Mouse (Mus musculus) hindbrain, embryonic 16.5 days (tissue): ENCODE results near the gene Prtg. TPM values are rescaled to one million over a fixed set of nuclear protein-coding genes. Genes with fewer than 3 reads are reported as not detected.
A peak's percentile ranks its signal among the peaks of the same experiment; 100 is the strongest.

ENCODE experiments used
- ATAC-seq: fragments of 200-750 bp; cut with Nextera tagmentation; 2 replicates; pipeline ENCODE4 v1.8.0; 2017; ENCODE audit warnings: moderate TSS enrichment, moderate library complexity
- H3K27ac ChIP-seq: fragments of 300-500 bp; sonication (generic); 2 replicates; pipeline ENCODE4 v1.5.1; 2014; ENCODE audit warnings: low read depth, mild to moderate bottlenecking, control low read depth, low read length, moderate library complexity
- H3K27me3 ChIP-seq: fragments of 300-500 bp; sonication (generic); replicated peaks from 2 replicates; pipeline ENCODE4 v1.6.1; 2014; ENCODE audit warnings: low read length; ENCODE audit not compliant: control insufficient read depth, insufficient read depth
- H3K36me3 ChIP-seq: fragments of 300-500 bp; sonication (generic); 2 replicates; pipeline ENCODE4 v1.6.1; 2014; ENCODE audit warnings: mild to moderate bottlenecking, low read length, moderate library complexity, mixed read lengths; ENCODE audit not compliant: control insufficient read depth, insufficient read depth
- H3K4me1 ChIP-seq: fragments of 300-500 bp; sonication (generic); 2 replicates; pipeline ENCODE4 v1.6.1; 2014; ENCODE audit warnings: low read depth, low read length; ENCODE audit not compliant: control insufficient read depth, insufficient read depth
- H3K4me2 ChIP-seq: fragments of 300-500 bp; sonication (generic); 2 replicates; pipeline ENCODE4 v1.6.1; 2014; ENCODE audit warnings: mild to moderate bottlenecking, low read length, control low read depth, moderate library complexity
- H3K4me3 ChIP-seq: fragments of 300-500 bp; sonication (generic); 2 replicates; pipeline ENCODE4 v1.5.1; 2014; ENCODE audit warnings: mild to moderate bottlenecking, low read length, control low read depth, moderate library complexity
- H3K9ac ChIP-seq: fragments of 300-500 bp; sonication (generic); 2 replicates; pipeline ENCODE4 v1.6.1; 2014; ENCODE audit warnings: low read depth, mild to moderate bottlenecking, control low read depth, low read length, moderate library complexity
- H3K9me3 ChIP-seq: fragments of 300-500 bp; sonication (generic); 2 replicates; pipeline ENCODE4 v1.6.1; 2014; ENCODE audit warnings: mild to moderate bottlenecking, low read length, moderate library complexity; ENCODE audit not compliant: control insufficient read depth
- WGBS: fragments of 180-500 bp; shearing (Covaris S2); extraction: QIAGEN DNeasy Blood & Tissue Kit; methylation state at CpG from one replicate; pipeline ENCODE4 v1.1.7; 2014; 5-methylcytosine and 5-hydroxymethylcytosine counted together
- polyA plus RNA-seq: library from polyadenylated mRNA; unstranded; fragments of >200 nt; fragmentation: Nextera tagmentation; extraction: Ambion mirVana; gene quantifications from 2 replicates; pipeline ENCODE4 v1.2.1, GENCODE M21; 2015

Prtg gene
- polyA plus RNA-seq, 1 experiment from 2014 or later, result 0.40 TPM

- no peaks in the 10 kb centered on the region for H3K36me3 ChIP-seq
Observed at GRCm38 (mm10) chr9:72936301-72936700, 129.6 kb downstream of the Prtg start.

GRCm38 (mm10) chr9:72943424-72943823, 136.8 kb downstream of the Prtg start:
- 64% methylated on average over 3 of the region's 3 CpGs for WGBS
- Histone ChIP-seq H3K9me3 (0 out of 2 replicates have a peak, but pooled peaks cover 2% of the 10 kb centered on the region), H3K9ac (no peak overlapping the region), H3K27me3 (no peaks in the 10 kb centered on the region), H3K4me3 (no peak overlapping the region), H3K4me2 (no peak overlapping the region), H3K27ac (no peak overlapping the region), H3K36me3 (peaks cover 26% of the 10 kb centered on the region), H3K4me1 (no peaks in the 10 kb centered on the region)
- ATAC-seq, result no peak

More at GRCm38 (mm10) chr9:72936301-72936700, 129.6 kb downstream of the Prtg start:
- Histone ChIP-seq H3K27me3 (no peaks in the 10 kb centered on the region), H3K9ac (no peak overlapping the region), H3K27ac (no peak overlapping the region), H3K4me1 (no peaks in the 10 kb centered on the region), H3K4me2 (no peak overlapping the region), H3K4me3 (no peak overlapping the region), H3K9me3 (no peaks in the 10 kb centered on the region)
- ATAC-seq, result no peak
- 71% methylated on average over 2 of the region's 2 CpGs for WGBS

GRCm38 (mm10) chr9:72944286-72944685, 137.6 kb downstream of the Prtg start:
- Histone ChIP-seq H3K9me3 (0 out of 2 replicates have a peak, but pooled peaks cover 2% of the 10 kb centered on the region), H3K4me3 (no peak overlapping the region), H3K27me3 (no peaks in the 10 kb centered on the region), H3K4me2 (no peak overlapping the region), H3K36me3 (peaks cover 26% of the 10 kb centered on the region), H3K9ac (no peak overlapping the region), H3K27ac (no peak overlapping the region), H3K4me1 (no peaks in the 10 kb centered on the region)
- 91% methylated on average over 13 of the region's 13 CpGs for WGBS
- ATAC-seq, result no peak

GRCm38 (mm10) chr9:72947010-72947409, 140.3 kb downstream of the Prtg start:
- H3K4me1 ChIP-seq, result no peaks in the 10 kb centered on the region

GRCm38 (mm10) chr9:72949572-72949971, 142.9 kb downstream of the Prtg start:
- H3K27me3 ChIP-seq, result no peaks in the 10 kb centered on the region
- H3K36me3 ChIP-seq, result peaks cover 25% of the 10 kb centered on the region
- no peak overlapping the region for H3K9ac ChIP-seq
- 0 out of 2 replicates have a peak, but pooled peaks cover 2% of the 10 kb centered on the region for H3K9me3 ChIP-seq
- no peak for ATAC-seq
- H3K27ac ChIP-seq, result no peak overlapping the region
- H3K4me2 ChIP-seq, result no peak overlapping the region
- 75% methylated on average over 7 of the region's 7 CpGs for WGBS
- H3K4me1 ChIP-seq, result no peaks in the 10 kb centered on the region
- H3K4me3 ChIP-seq, result no peak overlapping the region

More at GRCm38 (mm10) chr9:72947010-72947409, 140.3 kb downstream of the Prtg start:
- 100% methylated on average over 1 of the region's 1 CpGs for WGBS
- H3K9me3 ChIP-seq, result 0 out of 2 replicates have a peak, but pooled peaks cover 2% of the 10 kb centered on the region
- H3K9ac ChIP-seq, result no peak overlapping the region
- ATAC-seq, result no peak
- no peak overlapping the region for H3K4me3 ChIP-seq
- no peak overlapping the region for H3K27ac ChIP-seq
- peaks cover 26% of the 10 kb centered on the region for H3K36me3 ChIP-seq
- H3K27me3 ChIP-seq, result no peaks in the 10 kb centered on the region
- H3K4me2 ChIP-seq, result no peak overlapping the region

GRCm38 (mm10) chr9:72954746-72955145, 148.1 kb downstream of the Prtg start:
- no peak for ATAC-seq
- no peaks in the 10 kb centered on the region for H3K9me3 ChIP-seq
- no peaks in the 10 kb centered on the region for H3K27me3 ChIP-seq
- 49% methylated on average over 2 of the region's 2 CpGs for WGBS
- no peak overlapping the region for H3K4me3 ChIP-seq
- H3K4me1 ChIP-seq, result peaks cover 8% of the 10 kb centered on the region
- H3K4me2 ChIP-seq, result no peak overlapping the region
- no peak overlapping the region for H3K9ac ChIP-seq
- no peaks in the 10 kb centered on the region for H3K36me3 ChIP-seq
- no peak overlapping the region for H3K27ac ChIP-seq

GRCm38 (mm10) chr9:72955546-72955945, 148.9 kb downstream of the Prtg start:
- H3K27me3 ChIP-seq, result no peaks in the 10 kb centered on the region
- ATAC-seq, result no peak
- no peaks in the 10 kb centered on the region for H3K9me3 ChIP-seq
- no peaks in the 10 kb centered on the region for H3K36me3 ChIP-seq
- no peak overlapping the region for H3K4me2 ChIP-seq
- no peak overlapping the region for H3K27ac ChIP-seq
- no peak overlapping the region for H3K4me3 ChIP-seq
- 35% methylated on average over 1 of the region's 1 CpGs for WGBS
- H3K9ac ChIP-seq, result no peak overlapping the region
- H3K4me1 ChIP-seq, result peaks cover 8% of the 10 kb centered on the region

- peak; percentile 97 for ATAC-seq
- 2% methylated on average over 43 of the region's 43 CpGs for WGBS
Observed at GRCm38 (mm10) chr9:72958521-72959450, 152.1 kb downstream of the Prtg start, which contains the start of the genes Dyx1c1 and Gm44503. Dyx1c1 (plus strand) TSS chr9:72958785. Gm44503 (plus strand) TSS chr9:72958852.

GRCm38 (mm10) chr9:72961346-72961745, 154.7 kb downstream of the Prtg start:
- H3K27ac ChIP-seq, result no peak overlapping the region

More at GRCm38 (mm10) chr9:72958521-72959450, 152.1 kb downstream of the Prtg start, which contains the start of the genes Dyx1c1 and Gm44503:
- Histone ChIP-seq H3K4me3 (peak within 1 kb of the TSS; percentile 74), H3K4me2 (peak within 1 kb of the TSS; percentile 82), H3K9me3 (no peaks in the 10 kb centered on the region), H3K27me3 (no peaks in the 10 kb centered on the region), H3K27ac (peak within 1 kb of the TSS; percentile 74), H3K4me1 (peaks cover 8% of the 10 kb centered on the region), H3K36me3 (no peaks in the 10 kb centered on the region), H3K9ac (peak within 1 kb of the TSS; percentile 69)

More at GRCm38 (mm10) chr9:72961346-72961745, 154.7 kb downstream of the Prtg start:
- no peak for ATAC-seq
- H3K9me3 ChIP-seq, result no peaks in the 10 kb centered on the region
- H3K27me3 ChIP-seq, result no peaks in the 10 kb centered on the region
- no peak overlapping the region for H3K4me2 ChIP-seq
- no peak overlapping the region for H3K4me3 ChIP-seq
- 71% methylated on average over 8 of the region's 8 CpGs for WGBS
- H3K9ac ChIP-seq, result no peak overlapping the region
- H3K36me3 ChIP-seq, result no peaks in the 10 kb centered on the region
- peaks cover 8% of the 10 kb centered on the region for H3K4me1 ChIP-seq
